Mouse (Mus musculus) small intestine, adult 2 months (tissue): ENCODE measurements at regions not wholly inside any gene's neighbourhood (a gene's known extent, or its start where the extent isn't known, plus 50 kb on each side); places are given as distances from the start of the nearest gene placed in this dataset.

Experiments used
- H3K27ac ChIP-seq: fragments of 200-500 bp; 2 replicates; pipeline ENCODE4 v1.5.1; 2012; ENCODE audit warnings: low read depth, low read length, control low read depth, inconsistent platforms; ENCODE audit not compliant: insufficient read depth
- H3K27me3 ChIP-seq: fragments of 200-500 bp; 2 replicates; pipeline ENCODE4 v1.6.1; 2012; ENCODE audit warnings: mild to moderate bottlenecking, moderate library complexity, low read length, inconsistent platforms; ENCODE audit not compliant: control insufficient read depth, insufficient read depth
- H3K36me3 ChIP-seq: fragments of 200-500 bp; 2 replicates; pipeline ENCODE4 v1.6.1; 2012; ENCODE audit warnings: mild to moderate bottlenecking, low read length, control low read depth, inconsistent platforms; ENCODE audit not compliant: control insufficient read depth, insufficient read depth
- H3K4me1 ChIP-seq: fragments of 200-500 bp; 2 replicates; pipeline ENCODE4 v1.6.1; 2012; ENCODE audit warnings: low read length, inconsistent platforms, mixed read lengths; ENCODE audit not compliant: control insufficient read depth, insufficient read depth, insufficient read length
- H3K4me3 ChIP-seq: fragments of 200-500 bp; 2 replicates; pipeline ENCODE4 v1.5.1; 2012; ENCODE audit warnings: low read depth, mild to moderate bottlenecking, control low read depth, inconsistent platforms, low read length, moderate library complexity
- CTCF ChIP-seq: fragments of 200-500 bp; IDR thresholded peaks from 2 replicates; pipeline ENCODE4 v1.5.1; 2012; ENCODE audit warnings: low read depth, mild to moderate bottlenecking, control low read depth, inconsistent platforms, low read length, moderate library complexity, mixed read lengths; ENCODE audit not compliant: insufficient replicate concordance, insufficient read length; ENCODE audit errors: extremely low read depth
- POLR2A ChIP-seq: fragments of 200-500 bp; IDR thresholded peaks from 2 replicates; pipeline ENCODE4 v1.6.1; 2012; ENCODE audit warnings: low read depth, mild to moderate bottlenecking, control low read depth, inconsistent platforms, low read length, moderate library complexity
- WGBS: fragments of 180-500 bp; shearing (Covaris S2); methylation state at CpG from one replicate; pipeline ENCODE4 v1.1.7; 2018; 5-methylcytosine and 5-hydroxymethylcytosine counted together

- H3K4me1 ChIP-seq, result peaks cover 2% of the 10 kb centered on the region; the same call in 1 of the 2 replicates
- no peaks in the 10 kb centered on the region for H3K36me3 ChIP-seq
- H3K27ac ChIP-seq, result no peak overlapping the region
- no peaks in the 10 kb centered on the region for H3K27me3 ChIP-seq
- WGBS, result 79% methylated on average over 6 of the region's 6 CpGs
- TF ChIP-seq POLR2A, result no peak
- no peak for TF ChIP-seq CTCF
- no peak overlapping the region for H3K4me3 ChIP-seq
These were observed 92.0 kb downstream of the Cdc5l start for GRCm38 (mm10) chr17:45341573-45341972.

DNA sequence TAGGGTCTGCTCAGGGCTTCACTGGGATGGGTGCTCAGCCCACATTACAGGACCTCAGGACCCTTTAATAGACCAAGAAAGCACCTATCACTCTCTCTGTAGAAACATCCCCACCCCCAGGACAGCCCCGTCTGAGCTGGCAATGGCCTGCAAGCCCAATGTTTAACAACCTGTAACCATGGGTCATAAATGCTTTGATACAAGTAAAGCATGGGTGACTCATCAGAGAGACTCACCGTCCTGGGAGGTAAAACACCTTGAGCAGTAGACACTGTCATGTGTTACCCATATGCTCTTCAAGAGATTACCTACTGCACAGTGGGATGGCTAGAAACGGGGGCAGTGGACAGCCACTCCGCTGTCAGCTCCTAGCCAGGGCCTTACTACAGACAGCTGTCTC lies 92.7 kb downstream of the Cdc5l start:
- Histone ChIP-seq H3K27me3 (no peaks in the 10 kb centered on the region), H3K4me1 (peaks cover 2% of the 10 kb centered on the region; the same call in 1 of the 2 replicates), H3K36me3 (no peaks in the 10 kb centered on the region), H3K4me3 (no peak overlapping the region), H3K27ac (no peak overlapping the region)
- 43% methylated on average over 4 of the region's 4 CpGs for WGBS
- TF ChIP-seq CTCF, result no peak
- no peak for TF ChIP-seq POLR2A

DNA sequence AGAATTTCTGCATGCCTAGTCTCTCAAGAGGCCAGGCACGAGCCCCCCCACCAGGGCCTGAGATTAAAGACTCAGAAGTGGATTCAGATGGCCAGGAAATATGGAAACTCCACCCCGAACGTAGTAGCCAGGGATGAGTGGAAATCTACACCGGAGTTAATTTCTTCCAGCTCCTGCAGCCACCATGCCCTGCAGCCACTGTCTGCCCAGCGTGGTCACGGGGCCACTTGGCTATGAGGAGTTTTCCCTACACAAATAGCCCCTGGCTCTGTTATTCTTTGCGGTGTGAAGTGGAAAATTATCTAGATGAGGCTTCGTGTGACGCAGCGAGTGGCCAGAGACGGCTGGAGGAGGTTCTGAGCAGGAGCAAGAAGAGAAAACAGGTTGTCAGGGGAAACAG lies 94.3 kb downstream of the Cdc5l start:
- 84% methylated on average over 11 of the region's 11 CpGs for WGBS
- TF ChIP-seq CTCF (no peak), POLR2A (no peak)
- H3K27ac ChIP-seq, result no peak overlapping the region

GRCm38 (mm10) chr17:45338086-45338485 lies 95.5 kb downstream of the Cdc5l start:
- Histone ChIP-seq H3K4me1 (peaks cover 2% of the 10 kb centered on the region; the same call in 1 of the 2 replicates), H3K27me3 (no peaks in the 10 kb centered on the region), H3K4me3 (no peak overlapping the region), H3K27ac (no peak overlapping the region), H3K36me3 (no peaks in the 10 kb centered on the region)
- TF ChIP-seq CTCF, result no peak
- no peak for TF ChIP-seq POLR2A
- 77% methylated on average over 4 of the region's 4 CpGs for WGBS

More for the DNA sequence above, 94.3 kb downstream of the Cdc5l start:
- H3K4me3 ChIP-seq, result no peak overlapping the region
- no peaks in the 10 kb centered on the region for H3K36me3 ChIP-seq
- peaks cover 2% of the 10 kb centered on the region; the same call in 1 of the 2 replicates for H3K4me1 ChIP-seq
- no peaks in the 10 kb centered on the region for H3K27me3 ChIP-seq

DNA sequence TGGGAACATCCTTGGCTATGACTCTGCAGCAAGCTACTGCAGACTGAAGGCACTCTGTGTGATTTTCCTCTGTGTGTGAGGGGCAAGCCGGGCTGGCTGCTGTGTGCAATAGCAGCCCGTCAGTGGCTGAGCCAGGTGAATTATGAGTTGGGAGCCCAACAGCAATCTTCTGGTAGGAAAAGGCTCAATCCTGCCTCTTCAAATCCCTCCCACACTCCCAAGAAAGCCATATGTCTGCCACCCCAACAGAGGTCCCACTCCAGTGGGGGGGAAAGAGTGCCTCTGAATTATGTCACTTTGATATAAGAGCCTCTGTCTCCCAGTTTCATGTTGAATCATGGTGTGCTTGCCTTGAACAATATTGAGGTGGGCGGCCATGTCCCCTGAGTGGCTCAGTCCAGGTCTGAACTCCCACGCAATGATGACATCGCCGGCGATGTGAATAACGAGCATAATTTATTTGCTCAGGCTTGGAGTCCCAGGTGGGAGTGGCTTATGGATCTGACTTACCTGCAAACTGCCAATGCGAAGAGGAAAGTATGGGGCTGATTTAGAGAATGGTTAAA lies 97.9 kb downstream of the Cdc5l start:
- WGBS, result 76% methylated on average over 9 of the region's 9 CpGs
- Histone ChIP-seq H3K36me3 (no peaks in the 10 kb centered on the region), H3K27ac (no peak overlapping the region), H3K27me3 (no peaks in the 10 kb centered on the region), H3K4me1 (peaks cover 2% of the 10 kb centered on the region; the same call in 1 of the 2 replicates), H3K4me3 (no peak overlapping the region)
- TF ChIP-seq CTCF (no peak), POLR2A (no peak)

DNA sequence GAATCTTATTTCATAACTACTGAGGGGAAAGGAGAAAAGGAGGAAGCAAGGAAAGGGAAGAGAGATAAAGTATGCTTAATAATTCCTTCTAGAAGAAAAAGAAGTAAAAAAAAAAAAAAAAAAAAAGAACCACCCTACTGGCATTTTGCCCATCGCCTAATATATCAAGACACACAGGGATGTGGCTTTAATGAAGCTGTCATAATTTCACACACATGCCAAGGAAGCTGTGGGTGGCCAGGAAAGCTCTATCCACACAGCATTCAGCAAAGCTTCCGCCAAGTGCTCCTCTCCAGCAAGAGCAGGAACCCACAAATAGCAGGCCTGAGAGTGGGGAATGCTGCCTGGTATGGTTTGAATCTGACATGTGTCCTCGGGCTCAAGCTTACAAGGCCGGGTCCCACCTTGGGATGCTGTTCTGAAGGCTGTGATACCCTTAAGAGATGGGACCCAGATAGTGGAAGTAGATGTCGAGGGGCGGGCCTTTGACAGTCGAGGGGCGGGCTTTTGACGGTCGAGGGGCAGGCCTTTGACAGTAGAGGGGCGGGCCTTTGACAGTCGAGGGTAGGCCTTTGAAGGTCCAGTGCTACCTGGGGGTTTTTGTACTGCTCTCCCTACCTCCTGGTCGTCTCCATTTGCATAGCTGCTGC lies 98.7 kb downstream of the Cdc5l start:
- H3K27me3 ChIP-seq, result no peaks in the 10 kb centered on the region
- H3K4me3 ChIP-seq, result no peak overlapping the region
- WGBS, result 65% methylated on average over 13 of the region's 13 CpGs
- no peak overlapping the region for H3K27ac ChIP-seq
- H3K36me3 ChIP-seq, result no peaks in the 10 kb centered on the region
- H3K4me1 ChIP-seq, result no peaks in the 10 kb centered on the region
- TF ChIP-seq CTCF, result no peak
- TF ChIP-seq POLR2A, result no peak

GRCm38 (mm10) chr17:45332321-45332720 lies 101.2 kb downstream of the Cdc5l start:
- Histone ChIP-seq H3K27ac (no peak overlapping the region), H3K36me3 (no peaks in the 10 kb centered on the region), H3K27me3 (no peaks in the 10 kb centered on the region), H3K4me1 (no peaks in the 10 kb centered on the region), H3K4me3 (no peak overlapping the region)
- 78% methylated on average over 12 of the region's 12 CpGs for WGBS
- no peak for TF ChIP-seq POLR2A
- no peak for TF ChIP-seq CTCF

DNA sequence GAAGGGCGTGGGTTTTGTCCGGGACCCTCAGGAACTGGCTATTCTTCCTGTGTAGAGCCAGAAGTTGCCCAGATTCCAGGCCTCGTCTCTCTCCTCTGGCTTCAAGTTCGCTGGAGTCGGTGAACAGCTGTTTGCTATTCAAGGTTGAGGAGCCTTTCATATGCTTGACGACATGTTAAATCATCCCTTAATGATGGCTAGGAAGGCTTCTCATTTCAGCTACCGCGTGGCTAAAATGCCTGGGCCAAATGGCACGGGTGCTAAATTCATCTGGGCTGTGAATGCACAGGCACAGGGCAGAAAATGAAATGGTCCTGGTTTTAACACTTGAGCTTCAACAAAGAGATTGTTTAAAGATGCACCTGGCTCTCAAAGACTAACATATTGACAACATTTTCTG lies 104.3 kb downstream of the Cdc5l start:
- no peaks in the 10 kb centered on the region for H3K36me3 ChIP-seq
- no peaks in the 10 kb centered on the region for H3K27me3 ChIP-seq
- H3K4me1 ChIP-seq, result no peaks in the 10 kb centered on the region
- no peak overlapping the region for H3K27ac ChIP-seq
- no peak overlapping the region for H3K4me3 ChIP-seq
- 79% methylated on average over 9 of the region's 9 CpGs for WGBS
- no peak for TF ChIP-seq POLR2A
- TF ChIP-seq CTCF, result no peak
